Mouse (Mus musculus) urinary bladder, adult 2 months (tissue): Measurements from ENCODE around the gene Map4k3. TPM values are rescaled to one million over a fixed set of nuclear protein-coding genes. Genes with fewer than 3 reads are reported as not detected.
"Not testable (repeated sequence)": the region's sequence is repeated elsewhere in the genome, so short reads cannot be mapped to it uniquely, and the experiment has no call there.

Experiments used
- DNase-seq: peaks from one replicate; pipeline ENCODE4 v3.0.0; 2022; ENCODE audit warnings: low spot score
- polyA plus RNA-seq: library from polyadenylated mRNA; depleted of rRNA; stranded (reverse); fragments of >200 nt; gene quantifications from 2 replicates; pipeline ENCODE4 v1.2.3, GENCODE M21; 2012; rRNA removed

Gene Map4k3
- 47.9 and 53.9 TPM in 2 replicates for polyA plus RNA-seq

GRCm38 (mm10) chr17:80728062-80728858 lies at the start of gene Map4k3:
TSS of gene Map4k3 (minus strand) at chr17:80728485.
- DNase-seq, result peak; percentile 81

GRCm38 (mm10) chr17:80777581-80777980 lies 49.3 kb upstream of the Map4k3 start:
- DNase-seq, result no peak

DNA sequence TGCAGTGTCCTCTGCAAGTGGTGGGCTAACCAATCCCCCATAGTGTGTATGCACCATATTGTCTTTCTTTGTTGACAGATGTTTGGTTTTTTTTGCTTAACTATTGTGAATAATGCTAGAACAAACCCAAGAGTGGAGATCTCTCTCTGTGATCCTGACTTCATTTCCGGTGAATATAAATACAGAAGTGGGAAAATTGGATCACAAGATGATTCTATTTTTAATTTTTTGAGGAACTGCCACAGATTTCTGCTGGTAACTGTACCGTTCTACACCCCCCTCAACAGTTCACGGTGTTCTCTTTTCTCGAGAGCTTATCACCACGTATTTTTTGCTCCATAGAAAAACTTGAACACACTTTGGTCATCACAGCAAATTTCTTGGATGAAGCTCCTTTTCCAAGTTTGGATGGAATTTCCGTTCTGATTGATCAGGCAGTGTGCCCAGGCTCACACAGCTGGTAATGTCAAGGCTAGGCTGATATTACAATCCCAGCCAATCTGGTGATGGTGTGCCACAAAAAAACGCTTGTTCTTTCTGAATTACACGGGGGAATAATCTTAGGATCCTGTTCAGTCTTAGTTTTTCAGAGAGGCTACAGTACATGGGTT lies 47.0 kb upstream of the Map4k3 start:
- no peak for DNase-seq

DNA sequence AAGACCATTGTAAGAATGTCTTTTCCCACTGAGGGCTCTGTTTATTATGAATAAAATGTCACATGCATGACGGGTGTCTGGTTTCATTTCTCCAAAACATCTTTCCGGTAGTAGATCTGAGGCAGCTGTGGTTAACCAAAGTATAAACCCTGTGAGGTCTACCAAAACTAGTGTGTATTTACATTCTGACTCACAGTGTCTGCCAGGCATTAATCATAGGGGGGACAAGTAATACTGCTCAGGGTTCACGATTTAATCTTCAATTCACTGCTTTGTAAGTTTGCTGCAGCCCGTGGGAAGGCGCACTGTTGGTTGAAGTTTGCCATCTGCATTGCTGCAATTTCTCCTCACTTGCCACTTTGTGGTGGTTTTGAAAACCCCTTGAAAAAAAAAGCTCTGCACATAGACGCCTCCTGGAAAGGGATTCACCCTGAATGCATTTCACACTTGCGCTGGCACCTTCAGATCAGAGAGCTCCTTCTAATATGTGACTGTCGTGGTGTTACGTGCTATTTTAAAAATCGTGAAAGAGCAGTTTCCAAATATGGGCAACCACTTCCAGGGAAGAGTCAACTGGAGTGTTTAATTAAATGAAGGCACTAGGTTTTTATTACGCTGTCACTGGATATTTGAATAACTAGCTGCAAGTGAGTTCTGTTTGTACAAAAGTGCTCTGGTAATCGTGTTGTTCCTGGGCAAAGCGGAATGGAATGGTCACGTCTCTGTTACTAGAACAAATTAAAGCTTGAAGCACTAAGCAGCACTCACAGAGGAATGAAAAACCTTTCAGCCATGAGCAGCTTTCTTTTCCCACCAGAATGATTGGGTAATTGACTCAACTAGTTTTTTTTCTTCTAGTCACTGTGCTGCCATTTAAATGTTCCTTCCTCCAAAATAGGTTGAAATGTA lies 44.5 kb upstream of the Map4k3 start:
- no peak for DNase-seq

DNA sequence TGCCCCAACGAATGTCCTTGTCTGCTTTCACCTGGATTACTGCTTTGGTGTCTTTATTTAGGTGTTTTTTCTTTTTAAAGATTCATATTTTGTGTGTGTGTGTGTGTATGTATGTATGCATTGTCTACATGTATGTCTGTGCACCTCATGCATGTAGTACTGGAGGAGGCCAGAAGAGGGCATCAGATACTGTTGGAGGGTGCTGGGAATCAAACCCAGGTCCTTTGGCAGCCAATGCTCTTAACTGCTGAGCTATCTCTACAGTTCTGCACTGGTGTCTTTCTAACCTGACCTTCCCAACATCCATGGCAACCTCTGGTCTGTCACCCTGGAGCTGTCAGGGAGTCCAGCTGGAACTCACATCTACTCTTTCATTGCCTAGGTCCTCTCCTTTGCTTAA lies 41.8 kb upstream of the Map4k3 start:
- DNase-seq, result no peak

- no peak for DNase-seq
These were observed 36.9 kb upstream of the Map4k3 start for GRCm38 (mm10) chr17:80765204-80765603.

DNA sequence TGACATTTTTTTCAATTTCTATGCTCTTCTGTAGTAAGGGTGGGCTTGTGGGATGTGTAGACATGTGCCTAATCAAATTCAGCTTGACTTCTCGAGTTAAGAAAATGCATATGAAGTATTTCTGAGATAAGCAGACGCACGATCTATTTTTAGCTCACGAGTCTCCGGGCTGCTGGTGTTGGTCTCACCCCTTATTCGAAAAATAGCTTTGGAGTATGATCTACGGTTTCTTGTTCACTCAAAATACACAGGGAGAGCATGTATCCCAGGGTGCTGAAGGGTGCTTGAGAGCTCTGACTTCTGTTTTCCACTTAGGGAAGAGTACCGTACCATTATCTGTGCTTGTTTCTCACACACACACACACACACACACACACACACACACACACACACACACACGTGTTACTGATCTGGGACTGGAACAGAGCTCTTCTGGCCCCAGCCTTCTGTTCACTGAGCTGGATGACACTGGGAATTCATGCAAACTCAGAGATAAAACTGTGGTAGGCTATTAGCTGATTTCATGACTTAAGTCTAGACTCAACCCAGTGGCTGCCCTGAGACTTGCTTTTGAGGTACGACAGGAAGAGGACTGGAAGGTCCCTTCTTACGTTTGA lies 34.9 kb upstream of the Map4k3 start:
- DNase-seq, result no peak

GRCm38 (mm10) chr17:80762391-80763040 lies 34.2 kb upstream of the Map4k3 start:
- DNase-seq, result no peak

- not testable (repeated sequence) for DNase-seq
These were observed 32.9 kb upstream of the Map4k3 start for GRCm38 (mm10) chr17:80761191-80761590.

GRCm38 (mm10) chr17:80760344-80761145 lies 32.3 kb upstream of the Map4k3 start:
- DNase-seq, result no peak

- no peak for DNase-seq
These were observed 27.8 kb upstream of the Map4k3 start for GRCm38 (mm10) chr17:80756043-80756442.

DNA sequence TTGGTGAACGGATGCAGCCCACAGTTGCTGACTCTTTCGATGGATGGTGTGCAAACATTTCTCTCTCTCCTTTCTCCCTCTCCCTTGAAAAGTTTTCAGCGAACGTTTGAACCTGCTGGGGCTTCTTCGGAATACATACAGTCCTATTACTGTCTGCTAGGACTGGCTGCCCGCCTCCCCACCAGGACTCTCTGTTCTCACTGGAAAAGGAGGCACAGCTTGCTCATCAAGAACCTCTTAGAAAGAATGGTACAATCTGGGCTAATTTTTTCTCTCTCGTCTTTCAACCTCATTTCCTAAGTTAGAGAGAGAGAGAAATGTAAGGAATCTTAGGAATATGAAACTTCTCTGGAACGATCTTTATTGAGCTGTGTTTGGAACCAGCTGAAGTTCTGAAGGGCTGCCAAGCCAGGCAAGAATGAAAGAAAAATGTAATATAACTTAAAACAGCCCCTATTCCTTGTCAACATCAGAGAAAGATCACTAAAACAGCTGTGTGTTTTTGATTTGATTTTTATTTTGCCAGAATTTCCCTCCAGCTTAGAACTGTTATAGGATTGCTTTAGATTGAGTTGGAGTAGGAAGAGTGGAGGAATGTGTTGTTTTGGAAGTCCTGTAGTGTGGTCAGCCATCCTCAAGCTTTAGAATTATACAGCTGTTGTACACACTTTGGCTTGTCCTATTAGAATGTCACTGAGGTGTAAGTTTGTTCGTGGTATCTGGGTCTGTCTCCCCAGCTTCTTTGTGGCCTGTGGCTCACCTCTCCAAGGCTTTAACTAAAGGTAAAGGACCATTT lies 27.0 kb upstream of the Map4k3 start:
- no peak for DNase-seq

DNA sequence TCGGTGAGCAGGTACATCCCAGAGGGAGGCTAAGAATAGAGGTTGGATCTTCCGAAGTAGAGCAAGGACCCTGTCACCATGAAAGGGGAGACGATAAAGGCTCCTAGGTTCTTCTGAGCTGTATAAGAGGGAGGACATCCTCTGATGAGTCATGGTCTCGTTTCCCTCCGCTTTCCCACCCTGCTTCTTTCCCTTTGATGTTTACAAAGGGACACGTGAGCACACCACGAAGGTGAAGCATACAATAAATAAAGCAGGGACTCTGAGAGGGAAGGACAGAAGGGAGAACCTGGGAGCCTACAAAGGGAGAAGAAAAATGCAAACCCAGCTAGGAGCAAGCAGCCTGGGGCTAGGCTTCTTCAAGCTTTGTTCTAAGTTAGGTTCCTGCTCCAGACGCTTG lies 26.3 kb upstream of the Map4k3 start:
- no peak for DNase-seq

DNA sequence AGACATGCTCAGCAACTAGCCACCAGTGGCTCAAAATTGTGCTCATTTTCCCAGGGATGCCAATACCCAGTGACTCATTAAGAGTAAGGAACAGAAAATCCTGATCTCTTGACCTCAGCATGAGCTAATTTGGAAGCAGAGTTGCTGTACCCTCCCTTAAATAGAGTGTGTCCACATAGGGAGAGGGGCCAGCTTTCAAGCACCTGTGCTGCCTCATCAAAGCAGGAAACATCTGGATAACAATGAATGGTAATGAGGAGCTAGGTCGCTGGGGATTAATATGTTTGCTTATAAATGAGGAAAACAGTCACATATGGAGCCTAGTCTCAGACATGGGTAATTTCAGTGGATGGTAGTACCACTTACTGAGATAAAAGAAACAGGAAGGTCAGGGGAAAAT lies 24.2 kb upstream of the Map4k3 start:
- no peak for DNase-seq

- no peak for DNase-seq
These were observed 11.1 kb upstream of the Map4k3 start for GRCm38 (mm10) chr17:80739421-80739820.

DNA sequence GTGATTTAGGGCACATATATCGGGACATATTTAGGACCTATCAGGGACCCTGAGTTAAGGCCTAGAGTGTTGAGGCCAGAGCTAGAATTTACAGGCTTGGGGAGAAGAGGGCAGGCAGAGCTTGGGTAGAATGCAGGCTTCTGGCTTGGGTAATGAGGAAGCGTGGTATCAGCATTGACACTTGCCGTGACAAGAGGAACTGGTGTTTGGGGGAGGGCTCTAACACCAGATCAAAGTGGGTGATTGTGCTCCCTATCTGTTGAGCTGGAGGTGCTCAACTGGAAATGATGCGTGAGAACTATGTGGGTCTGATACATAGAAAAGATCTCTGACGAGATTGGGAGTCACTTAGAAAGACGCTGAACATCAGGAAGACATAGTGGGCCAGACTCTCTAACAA lies 6.4 kb upstream of the Map4k3 start:
- DNase-seq, result no peak

- DNase-seq, result no peak
These were observed 5.0 kb upstream of the Map4k3 start for GRCm38 (mm10) chr17:80733121-80733800.

DNA sequence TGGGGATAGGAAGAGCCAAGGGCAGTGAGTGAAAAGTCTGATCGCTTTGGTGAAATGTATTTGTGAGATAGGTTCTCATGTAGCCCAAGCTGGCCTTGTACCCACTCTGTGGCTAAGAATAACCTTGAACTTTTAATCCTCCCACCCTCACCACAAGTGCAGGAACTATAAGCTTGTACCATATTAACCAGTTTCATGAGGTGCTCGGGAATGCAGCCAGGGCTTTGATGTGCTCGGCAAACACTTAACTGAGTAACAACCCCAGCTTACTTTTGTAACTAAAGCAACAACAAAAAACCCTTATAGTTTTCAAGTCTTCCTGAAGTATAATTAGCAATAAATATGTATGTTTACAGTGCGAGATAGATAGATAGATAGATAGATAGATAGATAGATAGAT lies 4.0 kb upstream of the Map4k3 start:
- DNase-seq, result no peak

DNA sequence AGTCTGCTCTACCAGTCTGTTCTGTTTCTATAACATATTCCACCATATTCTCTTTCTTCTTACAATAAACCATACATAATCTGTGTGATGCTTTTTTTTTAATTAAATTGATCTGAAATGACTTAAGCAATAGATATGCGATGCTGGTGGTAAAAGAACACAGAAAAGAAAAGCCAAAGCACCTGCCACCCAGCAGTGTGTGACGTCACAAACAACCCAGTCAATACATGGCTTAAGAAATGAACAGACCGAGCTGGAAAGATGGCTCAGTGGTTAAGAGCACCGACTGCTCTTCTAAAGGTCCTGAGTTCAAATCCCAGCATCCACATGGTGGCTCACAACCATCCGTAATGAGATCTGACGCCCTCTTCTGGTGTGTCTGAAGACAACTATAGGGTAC lies 2.0 kb upstream of the Map4k3 start:
- not testable (repeated sequence) for DNase-seq
